Mouse (Mus musculus) forebrain, embryonic 16.5 days (tissue): ENCODE data around the gene Kdm1b. TPM values are rescaled to one million over a fixed set of nuclear protein-coding genes. Genes with fewer than 3 reads are reported as not detected.

Experiments used
- ATAC-seq: fragments of 200-750 bp; cut with Nextera tagmentation; 2 replicates; pipeline ENCODE4 v1.8.0; 2017; ENCODE audit warnings: mild to moderate bottlenecking, moderate library complexity
- H3K27ac ChIP-seq: fragments of 300-500 bp; sonication (generic); 2 replicates; pipeline ENCODE4 v1.5.1; 2014; ENCODE audit warnings: low read length, control low read depth
- H3K27me3 ChIP-seq: fragments of 300-500 bp; sonication (generic); replicated peaks from 2 replicates; pipeline ENCODE4 v1.6.1; 2014; ENCODE audit warnings: low read length; ENCODE audit not compliant: control insufficient read depth, insufficient read depth
- H3K36me3 ChIP-seq: fragments of 300-500 bp; sonication (generic); 2 replicates; pipeline ENCODE4 v1.6.1; 2014; ENCODE audit not compliant: control insufficient read depth, insufficient read depth
- H3K4me1 ChIP-seq: fragments of 300-500 bp; sonication (generic); replicated peaks from 2 replicates; pipeline ENCODE4 v1.6.1; 2014; ENCODE audit warnings: low read length; ENCODE audit not compliant: control insufficient read depth, insufficient read depth
- H3K4me2 ChIP-seq: fragments of 300-500 bp; sonication (generic); 2 replicates; pipeline ENCODE4 v1.6.1; 2014; ENCODE audit warnings: mild to moderate bottlenecking, low read length, control low read depth
- H3K4me3 ChIP-seq: fragments of 300-500 bp; sonication (generic); replicated peaks from 2 replicates; pipeline ENCODE4 v1.5.1; 2014; ENCODE audit warnings: mild to moderate bottlenecking, low read length, control low read depth
- H3K9ac ChIP-seq: fragments of 300-500 bp; sonication (generic); replicated peaks from 2 replicates; pipeline ENCODE4 v1.6.1; 2014; ENCODE audit warnings: low read depth, low read length, control low read depth
- H3K9me3 ChIP-seq: fragments of 300-500 bp; sonication (generic); 2 replicates; pipeline ENCODE4 v1.6.1; 2016; ENCODE audit warnings: low read length; ENCODE audit not compliant: control insufficient read depth
- WGBS: fragments of 180-500 bp; shearing (Covaris S2); extraction: QIAGEN DNeasy Blood & Tissue Kit; methylation state at CpG from one replicate; pipeline ENCODE4 v1.1.7; 2014; 5-methylcytosine and 5-hydroxymethylcytosine counted together
- polyA plus RNA-seq: library from polyadenylated mRNA; unstranded; fragments of >200 nt; fragmentation: Nextera tagmentation; extraction: Ambion mirVana; gene quantifications from 2 replicates; pipeline ENCODE4 v1.2.1, GENCODE M21; 2015

Gene Kdm1b
- polyA plus RNA-seq, 1 experiment from 2014 or later = 24.7 TPM

- H3K4me2 ChIP-seq = no peak overlapping the region
- no peaks in the 10 kb centered on the region for H3K27me3 ChIP-seq
- H3K9me3 ChIP-seq = no peaks in the 10 kb centered on the region
- no peak overlapping the region for H3K9ac ChIP-seq
- 83% methylated on average over 7 of the region's 7 CpGs for WGBS
- H3K36me3 ChIP-seq = peaks cover 5% of the 10 kb centered on the region; the same call in 1 of the 2 replicates
- no peak overlapping the region for H3K4me3 ChIP-seq
- peaks cover 13% of the 10 kb centered on the region for H3K4me1 ChIP-seq
- ATAC-seq = no peak
- no peak overlapping the region for H3K27ac ChIP-seq
Observed at GRCm38 (mm10) chr13:47099265-47099664, 56.0 kb downstream of the Kdm1b start.

DNA sequence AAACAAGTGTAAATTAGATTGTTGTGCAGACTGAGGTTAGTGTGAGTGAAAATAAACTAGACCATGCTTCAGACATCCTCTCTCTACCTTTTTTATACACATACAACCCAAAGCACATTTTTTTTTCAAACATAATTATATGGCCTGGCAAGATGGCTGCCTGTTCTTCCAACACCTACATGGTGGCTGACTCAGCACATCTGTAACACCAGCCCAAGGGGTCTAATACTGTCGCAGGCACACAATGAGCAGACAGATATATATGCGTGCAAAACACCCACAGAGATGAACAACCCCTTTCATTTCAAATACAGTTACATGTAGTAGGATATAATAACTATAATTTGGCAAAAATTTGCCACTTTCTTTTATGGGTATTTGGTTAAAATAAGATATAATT lies 57.3 kb downstream of the Kdm1b start:
- no peak for ATAC-seq
- 70% methylated on average over 2 of the region's 2 CpGs for whole genome bisulfite sequencing
- H3K9ac ChIP-seq = no peak overlapping the region
- peaks cover 19% of the 10 kb centered on the region for H3K4me1 ChIP-seq
- H3K36me3 ChIP-seq = peaks cover 5% of the 10 kb centered on the region; the same call in 1 of the 2 replicates
- no peaks in the 10 kb centered on the region for H3K27me3 ChIP-seq
- no peaks in the 10 kb centered on the region for H3K9me3 ChIP-seq
- no peak overlapping the region for H3K4me2 ChIP-seq
- no peak overlapping the region for H3K4me3 ChIP-seq
- no peak overlapping the region for H3K27ac ChIP-seq

GRCm38 (mm10) chr13:47104146-47104545 lies 60.8 kb downstream of the Kdm1b start:
- Histone ChIP-seq H3K9me3 (no peaks in the 10 kb centered on the region), H3K4me3 (peak overlapping the region; percentile 96), H3K4me2 (peak overlapping the region; percentile 79), H3K27ac (no peak overlapping the region), H3K4me1 (peaks cover 22% of the 10 kb centered on the region), H3K27me3 (no peaks in the 10 kb centered on the region), H3K9ac (no peak overlapping the region), H3K36me3 (peaks cover 3% of the 10 kb centered on the region; the same call in 1 of the 2 replicates)
- WGBS = 2% methylated on average over 2 of the region's 2 CpGs
- no peak for ATAC-seq

DNA sequence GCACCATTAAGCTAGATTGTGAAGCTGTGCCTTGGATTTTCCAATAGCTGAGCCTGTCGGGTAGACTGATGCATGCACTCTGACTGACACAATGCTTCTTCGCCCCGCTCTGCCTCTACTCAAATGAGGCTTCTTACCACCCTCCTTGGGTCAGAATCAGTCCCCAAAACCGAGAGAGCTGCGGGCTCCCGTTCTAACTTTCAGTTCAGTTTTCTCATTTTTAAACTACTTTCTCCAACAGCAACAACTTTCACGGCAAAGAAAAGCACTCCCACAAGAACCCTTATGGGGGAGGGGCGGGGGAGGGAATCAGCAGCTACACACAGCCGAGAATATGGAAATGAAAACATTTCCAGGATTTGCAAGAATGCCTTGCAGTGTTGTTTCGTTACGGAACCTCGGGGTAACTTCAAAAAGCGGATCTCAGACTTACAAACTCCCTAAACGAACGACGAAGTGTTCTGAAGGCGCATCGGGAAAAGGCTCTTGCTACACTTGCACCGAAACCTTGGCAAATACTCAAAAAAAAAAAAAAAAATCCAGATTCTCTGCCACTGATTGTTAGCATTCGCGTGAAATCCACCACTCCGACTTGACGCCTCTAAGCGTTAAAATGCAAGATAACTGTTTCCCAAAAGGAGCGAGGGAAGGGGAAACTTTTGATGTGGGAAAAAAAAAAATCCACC lies 61.7 kb downstream of the Kdm1b start:
- Histone ChIP-seq H3K9me3 (no peaks in the 10 kb centered on the region), H3K4me1 (peaks cover 22% of the 10 kb centered on the region), H3K4me2 (peak overlapping the region; percentile 79), H3K27ac (peak overlapping the region; percentile 99), H3K36me3 (peaks cover under 1% of the 10 kb centered on the region; the same call in 1 of the 2 replicates), H3K4me3 (peak overlapping the region; percentile 96), H3K27me3 (no peaks in the 10 kb centered on the region), H3K9ac (peak overlapping the region; percentile 85)
- ATAC-seq = no peak
- WGBS = under 1% methylated on average over 25 of the region's 25 CpGs

- H3K27ac ChIP-seq = peak within 1 kb of the TSS; percentile 99
- H3K9ac ChIP-seq = peak within 1 kb of the TSS; percentile 85
- H3K9me3 ChIP-seq = no peaks in the 10 kb centered on the region
- peak; percentile 94 for ATAC-seq
- H3K27me3 ChIP-seq = no peaks in the 10 kb centered on the region
- no peaks in the 10 kb centered on the region for H3K36me3 ChIP-seq
- WGBS = under 1% methylated on average over 95 of the region's 129 CpGs
- H3K4me3 ChIP-seq = peak within 1 kb of the TSS; percentile 96
- H3K4me1 ChIP-seq = peaks cover 22% of the 10 kb centered on the region
- H3K4me2 ChIP-seq = peak within 1 kb of the TSS; percentile 79
Observed at GRCm38 (mm10) chr13:47105711-47106579, 62.6 kb downstream of the Kdm1b start, which contains the start of gene Dek. Gene Dek (minus strand): TSS chr13:47106201.

DNA sequence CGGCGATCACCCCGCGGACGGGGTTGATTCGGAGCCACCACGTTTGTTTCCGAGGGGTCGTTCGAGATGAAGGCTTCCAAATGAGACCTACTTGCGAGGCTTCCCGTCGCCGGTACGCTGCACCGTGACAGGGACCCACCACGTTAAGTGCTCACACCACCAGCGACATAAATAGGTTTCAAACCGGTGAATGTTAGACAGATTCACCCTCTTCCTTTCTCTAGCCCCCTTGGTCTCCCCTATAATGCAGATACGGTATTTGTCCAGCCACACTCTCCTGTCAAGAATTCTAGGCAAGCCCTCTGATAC lies 63.2 kb downstream of the Kdm1b start:
- Histone ChIP-seq H3K27me3 (no peaks in the 10 kb centered on the region), H3K4me1 (peaks cover 22% of the 10 kb centered on the region), H3K4me2 (peak overlapping the region; percentile 54), H3K9me3 (no peaks in the 10 kb centered on the region), H3K27ac (peak overlapping the region; percentile 99), H3K9ac (peak overlapping the region; percentile 85), H3K4me3 (peak overlapping the region; percentile 96), H3K36me3 (no peaks in the 10 kb centered on the region)
- WGBS = under 1% methylated on average over 20 of the region's 20 CpGs
- peak; percentile 10 for ATAC-seq

GRCm38 (mm10) chr13:47109239-47109638 lies 65.9 kb downstream of the Kdm1b start:
- Histone ChIP-seq H3K27me3 (no peaks in the 10 kb centered on the region), H3K4me1 (peaks cover 15% of the 10 kb centered on the region), H3K9me3 (no peaks in the 10 kb centered on the region), H3K36me3 (no peaks in the 10 kb centered on the region), H3K9ac (no peak overlapping the region), H3K4me2 (no peak overlapping the region), H3K4me3 (no peak overlapping the region), H3K27ac (no peak overlapping the region)
- no peak for ATAC-seq
- 84% methylated on average over 2 of the region's 2 CpGs for WGBS

- no peak overlapping the region for H3K4me2 ChIP-seq
- no peaks in the 10 kb centered on the region for H3K27me3 ChIP-seq
- no peak overlapping the region for H3K27ac ChIP-seq
- no peak for ATAC-seq
- H3K9ac ChIP-seq = no peak overlapping the region
- no peaks in the 10 kb centered on the region for H3K36me3 ChIP-seq
- H3K4me3 ChIP-seq = no peak overlapping the region
- peaks cover 9% of the 10 kb centered on the region for H3K4me1 ChIP-seq
- H3K9me3 ChIP-seq = no peaks in the 10 kb centered on the region
- 77% methylated on average over 3 of the region's 3 CpGs for WGBS
Observed at GRCm38 (mm10) chr13:47111185-47111584, 67.9 kb downstream of the Kdm1b start.

DNA sequence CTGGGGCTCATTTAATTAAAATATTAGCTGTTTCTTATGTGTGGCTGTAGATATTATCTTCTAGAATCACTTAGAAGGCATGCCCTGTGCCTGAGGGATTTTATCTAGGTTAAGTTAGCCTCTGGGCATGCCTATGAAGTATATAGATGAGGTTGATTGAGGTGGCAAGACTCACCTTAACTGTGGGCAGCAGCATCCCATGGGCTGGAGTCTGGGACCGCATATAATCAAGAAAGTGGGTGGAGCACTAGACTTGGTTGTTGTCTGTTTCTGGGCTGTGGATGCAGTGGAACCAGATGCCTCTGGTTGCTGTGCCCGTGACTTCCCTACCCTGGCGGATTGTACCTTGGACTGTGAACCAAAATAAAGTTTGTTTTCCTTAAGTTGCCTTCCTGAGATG lies 68.8 kb downstream of the Kdm1b start:
- no peak for ATAC-seq
- H3K27me3 ChIP-seq = no peaks in the 10 kb centered on the region
- no peak overlapping the region for H3K4me2 ChIP-seq
- H3K4me3 ChIP-seq = no peak overlapping the region
- no peak overlapping the region for H3K9ac ChIP-seq
- H3K4me1 ChIP-seq = peaks cover 6% of the 10 kb centered on the region; the same call in 1 of the 2 replicates
- no peaks in the 10 kb centered on the region for H3K9me3 ChIP-seq
- no peaks in the 10 kb centered on the region for H3K36me3 ChIP-seq
- H3K27ac ChIP-seq = no peak overlapping the region
- 83% methylated on average over 3 of the region's 3 CpGs for WGBS
